ENCODE assay signal across 8 mouse cellular contexts in genomic region chr14:40957607-40958006, GRCm38 (mm10). TPM values are rescaled to one million over a fixed set of nuclear protein-coding genes. Genes with fewer than 3 reads are reported as not detected.
DNase-seq lines count a peak whose midpoint lies in the region; ATAC-seq and TF ChIP-seq lines count a peak whose summit lies in the region.

No protein-coding gene starts in this region.

- ATAC-seq in heart, embryonic 16.5 days (replicated peaks; ENCODE audit: extremely low read depth, insufficient read depth, low FRiP score): no peak
- ATAC-seq in liver, postnatal 0 days: no peak

- intact Hi-C loops in gastrocnemius, postnatal 36 days (cut with DNase I): no loop called here

- DNase-seq in heart, adult 8-10 months (ENCODE audit: low spot score): no peak
- DNase-seq in forebrain, embryonic 10.5 days (ENCODE audit: extremely low spot score, low spot score): no peak
- peak; percentile 10 for DNase-seq in liver, postnatal 0 days
- no peak for DNase-seq in Muller cell, postnatal 12 days (ENCODE audit: inconsistent ontology term)
- no peak for DNase-seq in gastrocnemius, postnatal 36 days
- DNase-seq in lung, postnatal 14 days: no peak

- WGBS in heart, embryonic 16.5 days: 64% methylated on average over 3 of the region's 3 CpGs
- WGBS in forebrain, embryonic 10.5 days: 39% methylated on average over 3 of the region's 3 CpGs
- WGBS in liver, postnatal 0 days (ENCODE audit: insufficient replicate concordance): 61% methylated on average over 3 of the region's 3 CpGs

- peak overlapping the region; percentile 49; the same call in 1 of the 2 replicates for H3K9ac ChIP-seq in heart, embryonic 16.5 days (ENCODE audit: low read length)
- H3K9ac ChIP-seq in liver, postnatal 0 days (replicated peaks): 0 out of 2 replicates have a peak overlapping the region, but pooled peaks have one; percentile 48

- H3K4me1 ChIP-seq in heart, embryonic 16.5 days (ENCODE audit: control insufficient read depth, insufficient read depth, low read length): peaks cover 69% of the 10 kb centered on the region
- peaks cover 89% of the 10 kb centered on the region for H3K4me1 ChIP-seq in E14TG2a.4 (replicated peaks; ENCODE audit: low read depth, low read length)
- peaks cover 90% of the 10 kb centered on the region for H3K4me1 ChIP-seq in forebrain, embryonic 10.5 days
- H3K4me1 ChIP-seq in liver, postnatal 0 days (ENCODE audit: insufficient read depth): peaks cover 80% of the 10 kb centered on the region

- peak overlapping the region; percentile 23; the same call in 1 of the 2 replicates for H3K4me2 ChIP-seq in heart, embryonic 16.5 days (ENCODE audit: low read depth, low read length)
- peak overlapping the region; percentile 56 for H3K4me2 ChIP-seq in liver, postnatal 0 days (ENCODE audit: low read depth, low read length)

- H3K4me3 ChIP-seq in heart, embryonic 16.5 days (ENCODE audit: low read length): no peak overlapping the region
- peak overlapping the region; percentile 73 for H3K4me3 ChIP-seq in E14TG2a.4 (replicated peaks; ENCODE audit: low read length)
- H3K4me3 ChIP-seq in forebrain, embryonic 10.5 days: peak overlapping the region; percentile 20; the same call in 1 of the 2 replicates
- H3K4me3 ChIP-seq in liver, postnatal 0 days (ENCODE audit: low read depth, low read length): no peak overlapping the region

- H3K27me3 ChIP-seq in heart, embryonic 16.5 days (ENCODE audit: control insufficient read depth, insufficient read depth, low read length): no peaks in the 10 kb centered on the region
- no peaks in the 10 kb centered on the region for H3K27me3 ChIP-seq in E14TG2a.4 (ENCODE audit: insufficient read depth, low read length)
- H3K27me3 ChIP-seq in forebrain, embryonic 10.5 days (ENCODE audit: poor library complexity, severe bottlenecking): no peaks in the 10 kb centered on the region
- no peaks in the 10 kb centered on the region for H3K27me3 ChIP-seq in liver, postnatal 0 days (ENCODE audit: insufficient read depth, low read length)

- no peak for TF ChIP-seq CTCF in E14TG2a.4 (conservative IDR thresholded peaks at IDR 0.05; ENCODE audit: low read length)
- peak; percentile 26 for TF ChIP-seq CTCF in liver, postnatal 0 days (IDR thresholded peaks at IDR 0.05; ENCODE audit: low read depth)

- TF ChIP-seq EP300 in liver, postnatal 0 days (IDR thresholded peaks at IDR 0.05; ENCODE audit: low read depth): no peak

- no peaks in the 10 kb centered on the region for H3K9me3 ChIP-seq in heart, embryonic 16.5 days (replicated peaks; ENCODE audit: control insufficient read depth, low read length)
- no peaks in the 10 kb centered on the region for H3K9me3 ChIP-seq in E14TG2a.4 (ENCODE audit: low read length)
- H3K9me3 ChIP-seq in forebrain, embryonic 10.5 days: no peaks in the 10 kb centered on the region
- no peaks in the 10 kb centered on the region for H3K9me3 ChIP-seq in liver, postnatal 0 days (ENCODE audit: low read length)

- peak overlapping the region; percentile 85 for H3K27ac ChIP-seq in heart, embryonic 16.5 days (ENCODE audit: low read length)
- H3K27ac ChIP-seq in forebrain, embryonic 10.5 days: peak overlapping the region; percentile 97
- H3K27ac ChIP-seq in liver, postnatal 0 days (ENCODE audit: low read depth): peak overlapping the region; percentile 93

- H3K36me3 ChIP-seq in heart, embryonic 16.5 days (ENCODE audit: control insufficient read depth, insufficient read depth): no peaks in the 10 kb centered on the region
- no peaks in the 10 kb centered on the region for H3K36me3 ChIP-seq in E14TG2a.4 (ENCODE audit: insufficient read depth, low read length)
- H3K36me3 ChIP-seq in forebrain, embryonic 10.5 days (replicated peaks): 0 out of 2 replicates have a peak, but pooled peaks cover 3% of the 10 kb centered on the region
- no peaks in the 10 kb centered on the region; the same call in 1 of the 2 replicates for H3K36me3 ChIP-seq in liver, postnatal 0 days (replicated peaks; ENCODE audit: insufficient read depth, low read length)

RNA-seq across cellular contexts. Expression of gene Tspan14, which starts 9.0 kb away (rescaled TPM):
- polyA plus RNA-seq in heart, embryonic 16.5 days (2015; fragmentation: Nextera tagmentation; extraction: Ambion mirVana): 44.4 and 46.1 TPM in 2 replicates
- 10 to 100 TPM in 2 of 4 experiments, 1 to 10 TPM in 2; 9.8 to 18.6 (median 10.8) TPM for total RNA-seq in heart, adult 8-10 months (2022)
- polyA plus RNA-seq in forebrain, embryonic 10.5 days (2016; fragmentation: Nextera tagmentation; extraction: Ambion mirVana): 89.3 and 93.9 TPM in 2 replicates
- 22.0 and 24.9 TPM in 2 replicates for polyA plus RNA-seq in liver, postnatal 0 days (2015; fragmentation: Nextera tagmentation; extraction: Ambion mirVana)
- 10 to 100 TPM; 11.5 to 12.1 TPM for total RNA-seq in gastrocnemius, postnatal 36 days (2021)

RNA-seq across cellular contexts. Expression of gene Fam213a, which starts 56.0 kb away (rescaled TPM):
- polyA plus RNA-seq in heart, embryonic 16.5 days (2015; fragmentation: Nextera tagmentation; extraction: Ambion mirVana): 35.8 and 40.3 TPM in 2 replicates
- 10 to 100 TPM; 24.7 to 39.2 (median 28.2) TPM for total RNA-seq in heart, adult 8-10 months (2022)
- 49.4 and 50.5 TPM in 2 replicates for polyA plus RNA-seq in forebrain, embryonic 10.5 days (2016; fragmentation: Nextera tagmentation; extraction: Ambion mirVana)
- polyA plus RNA-seq in liver, postnatal 0 days (2015; fragmentation: Nextera tagmentation; extraction: Ambion mirVana): 80.4 and 85.0 TPM in 2 replicates
- 10 to 100 TPM; 13.1 to 19.1 TPM for total RNA-seq in gastrocnemius, postnatal 36 days (2021)

Comparison
In these comparisons a context has a peak if more than half of its experiments do, and no peak if none do; other contexts are left out.
1. H3K4me3 ChIP-seq: peak in E14TG2a.4 (single experiment) and forebrain, embryonic 10.5 days (single experiment); none in heart, embryonic 16.5 days (single experiment) and liver, postnatal 0 days (single experiment).
2. Peak in every context shown above with its lines, with median percentiles within 50 percentile points of each other: H3K27ac ChIP-seq.